Mouse (Mus musculus): ENCODE data around the gene Nudt8.

DNA sequence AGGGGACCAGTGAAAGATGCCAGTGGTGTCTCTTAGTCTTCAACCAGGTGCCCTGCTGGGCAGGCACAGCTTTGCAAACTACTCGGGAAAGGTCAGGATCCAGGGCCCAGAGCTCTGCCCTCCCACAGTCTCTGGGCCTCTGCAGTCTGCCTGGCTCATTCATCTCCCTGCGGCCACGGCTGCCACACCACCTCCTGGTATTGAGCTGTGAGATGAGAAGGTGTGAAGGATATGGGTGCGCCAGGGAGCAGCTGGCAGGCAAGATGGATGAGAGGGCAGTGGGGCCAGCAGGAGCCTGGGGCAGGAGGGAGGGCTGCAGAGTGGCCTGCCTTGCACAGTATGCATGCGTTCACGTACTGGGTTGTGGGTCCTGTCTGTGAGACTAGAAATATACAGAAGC is 9.6 kb upstream of the Nudt8 start:
- TF ChIP-seq CTCF (IDR thresholded peaks at IDR 0.05; ENCODE audit: low read depth) (no peak), EP300 (optimal IDR thresholded peaks at IDR 0.05) (no peak)
